Mouse (Mus musculus) testis, adult 2 months (tissue): ENCODE data around the gene Mrpl39.

Source experiments
- CTCF ChIP-seq: fragments of 200-500 bp; IDR thresholded peaks from 2 replicates; pipeline ENCODE4 v1.5.1; 2012; ENCODE audit warnings: low read depth, mild to moderate bottlenecking, inconsistent platforms, low read length, moderate library complexity; ENCODE audit not compliant: control insufficient read depth, insufficient read depth, insufficient replicate concordance
- POLR2A ChIP-seq: fragments of 200-500 bp; IDR thresholded peaks from 2 replicates; pipeline ENCODE4 v1.6.1; 2012; ENCODE audit warnings: low read depth, mild to moderate bottlenecking, inconsistent platforms, low read length, moderate library complexity; ENCODE audit not compliant: control insufficient read depth

DNA sequence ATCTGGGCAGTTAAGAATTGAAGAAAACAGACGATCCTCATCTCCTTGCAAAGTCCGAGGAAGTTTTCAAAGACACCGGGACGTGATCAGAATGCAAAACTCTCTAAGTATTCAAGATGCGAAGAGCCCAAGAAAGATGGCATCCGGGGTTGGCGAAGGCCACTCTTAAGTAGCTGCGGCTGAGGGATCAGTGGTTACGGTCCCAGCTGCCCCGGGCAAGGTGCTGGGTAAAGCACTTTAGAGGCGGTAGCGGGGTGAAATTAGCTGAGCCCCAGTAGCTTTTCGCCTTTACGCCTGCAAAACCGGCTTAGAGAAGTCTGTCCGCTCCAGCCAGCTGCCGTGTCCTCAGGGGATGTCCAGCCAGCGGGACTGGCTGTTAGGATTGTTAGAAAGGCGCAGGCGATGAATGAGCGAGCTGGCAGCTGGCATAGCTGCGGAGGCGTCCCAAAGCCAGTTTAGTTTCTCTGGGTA is 39.3 kb upstream of the Mrpl39 start:
- TF ChIP-seq CTCF, result no peak
- TF ChIP-seq POLR2A, result no peak
